Mouse (Mus musculus) cerebellum, adult 2 months (tissue): ENCODE results near the gene Zfp385a.

Experiments used
- CTCF ChIP-seq: fragments of 200-500 bp; IDR thresholded peaks from 2 replicates; pipeline ENCODE4 v1.5.1; 2011; ENCODE audit warnings: low read depth, mild to moderate bottlenecking, control low read depth, low read length, moderate library complexity, borderline replicate concordance; ENCODE audit not compliant: insufficient read depth
- POLR2A ChIP-seq: fragments of 200-500 bp; IDR thresholded peaks from 2 replicates; pipeline ENCODE4 v1.6.1; 2011; ENCODE audit warnings: low read length, control low read depth, borderline replicate concordance; ENCODE audit not compliant: insufficient read depth

GRCm38 (mm10) chr15:103308876-103309580, 30.9 kb downstream of the Zfp385a start:
- TF ChIP-seq CTCF (no peak), POLR2A (no peak)
